Mouse (Mus musculus) cerebellum, postnatal 14 days (tissue): Measurements from ENCODE around the gene Rnaseh2b.

Experiments used
- DNase-seq, 2 experiments: peaks; one replicate each; pipeline ENCODE4 v3.0.0; 2021; ENCODE audit warnings: mixed read lengths in 2 of 2

Gene Rnaseh2b

DNA sequence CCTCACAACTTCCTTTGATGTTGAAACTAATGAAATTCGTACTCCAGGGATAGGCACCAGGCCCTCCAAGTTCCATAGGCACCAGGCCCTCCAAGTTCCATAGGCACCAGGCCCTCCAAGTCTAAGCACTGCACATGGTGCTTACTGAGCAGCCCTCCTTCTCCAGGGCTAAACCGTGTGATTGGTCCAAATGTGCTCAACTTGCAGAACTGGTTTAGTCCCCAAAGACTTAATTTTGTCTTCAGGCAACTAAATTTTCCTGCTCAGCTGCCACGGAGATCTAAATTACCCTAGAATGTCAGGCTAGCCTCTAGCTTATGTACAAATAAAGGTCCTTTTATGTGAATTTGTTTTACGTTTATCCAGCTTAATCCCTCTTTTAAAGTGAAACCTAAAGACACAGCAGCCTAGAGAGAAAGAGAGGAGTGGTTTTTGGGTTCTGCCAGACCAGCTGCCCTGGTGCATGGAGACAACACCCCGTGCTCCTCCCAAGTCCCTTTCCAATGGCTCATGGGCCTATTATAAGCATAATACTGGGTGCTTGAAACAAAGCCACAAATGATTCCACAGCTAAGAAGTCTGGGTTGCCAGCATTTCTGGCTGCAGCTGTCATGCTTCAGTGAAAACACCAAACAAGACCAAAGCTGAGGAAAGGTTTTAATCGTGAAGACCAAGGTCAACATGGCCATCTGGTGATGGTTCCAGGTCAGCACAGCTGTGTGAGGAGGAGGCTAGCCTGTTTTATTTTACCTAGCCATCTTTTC, 30.4 kb downstream of the Rnaseh2b start:
- no peak for DNase-seq

DNA sequence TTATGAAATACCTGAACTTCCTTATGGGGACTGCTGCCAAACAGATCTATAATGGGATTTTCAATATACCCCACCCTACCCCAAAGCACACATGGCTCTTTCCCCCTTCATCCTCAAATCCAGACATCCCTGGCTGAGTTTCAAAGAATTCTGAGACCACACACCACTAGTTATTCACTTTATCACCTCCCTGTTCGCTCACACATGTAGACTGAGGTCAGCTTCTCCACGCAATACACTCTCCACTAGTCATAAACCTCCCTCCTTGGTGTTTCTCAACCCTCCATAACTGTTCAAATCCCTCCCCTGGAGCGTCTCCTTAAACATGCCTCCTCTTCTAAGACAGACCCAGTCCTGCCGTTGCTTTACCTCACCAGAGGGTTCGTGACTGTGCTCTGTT, 31.1 kb downstream of the Rnaseh2b start:
- DNase-seq: no peak

DNA sequence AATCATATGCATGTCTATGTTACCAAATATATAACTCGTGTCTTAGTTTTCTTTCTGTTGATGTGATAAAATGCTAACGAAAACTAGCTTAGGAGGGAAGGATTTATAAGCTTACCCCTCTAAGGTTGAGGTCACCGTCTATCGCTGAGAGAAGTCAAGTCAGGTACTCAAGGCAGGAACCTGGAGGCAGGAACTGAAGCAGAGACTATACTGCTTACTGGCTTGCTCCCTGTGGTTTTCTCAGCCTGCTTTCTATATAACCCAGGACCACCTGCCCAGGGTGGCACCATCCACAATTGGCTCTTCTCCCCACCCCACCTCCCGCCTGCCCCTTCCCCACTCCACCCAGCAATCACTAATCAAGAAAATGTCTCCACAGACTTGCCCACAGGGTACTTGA, 32.6 kb downstream of the Rnaseh2b start:
- no peak for DNase-seq

DNA sequence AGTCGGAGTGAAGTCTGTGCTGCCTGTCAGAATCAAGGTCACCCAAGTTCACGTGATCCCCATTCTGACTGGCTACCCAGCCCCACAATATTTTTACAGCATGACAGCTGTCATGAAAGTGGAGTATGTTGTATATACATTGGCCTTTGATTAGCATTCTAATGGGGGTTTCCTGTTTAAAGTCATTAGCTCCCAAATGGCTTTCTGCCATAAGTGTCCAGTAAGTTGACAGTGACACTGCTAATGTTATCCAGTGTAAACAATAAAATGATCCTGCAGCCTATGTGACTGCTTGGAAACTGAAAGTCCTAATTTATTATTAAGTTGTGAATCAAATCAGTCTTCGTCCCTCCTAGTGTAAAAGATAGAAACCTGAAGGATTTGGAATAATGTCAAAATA, 33.6 kb downstream of the Rnaseh2b start:
- no peak for DNase-seq

DNA sequence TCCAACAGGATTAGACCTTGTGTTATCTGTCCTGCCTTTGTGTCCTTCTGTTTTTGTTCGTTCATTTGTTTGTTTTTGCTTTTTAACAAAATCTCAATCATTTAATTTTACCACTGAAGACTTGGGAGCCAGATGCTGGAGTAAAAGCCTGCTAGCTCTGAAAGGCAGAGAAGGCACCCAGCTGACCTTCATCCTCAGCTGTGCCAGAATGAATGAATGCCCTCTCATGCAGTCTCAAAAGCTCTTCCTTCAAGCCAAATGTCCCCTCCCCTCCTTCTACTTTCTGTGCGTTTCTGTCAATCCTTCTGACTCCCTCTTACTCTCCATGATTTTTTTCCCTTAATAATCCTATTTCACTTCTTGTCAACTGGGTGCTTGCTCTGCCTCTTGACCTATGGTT, 34.8 kb downstream of the Rnaseh2b start:
- no peak for DNase-seq

DNA sequence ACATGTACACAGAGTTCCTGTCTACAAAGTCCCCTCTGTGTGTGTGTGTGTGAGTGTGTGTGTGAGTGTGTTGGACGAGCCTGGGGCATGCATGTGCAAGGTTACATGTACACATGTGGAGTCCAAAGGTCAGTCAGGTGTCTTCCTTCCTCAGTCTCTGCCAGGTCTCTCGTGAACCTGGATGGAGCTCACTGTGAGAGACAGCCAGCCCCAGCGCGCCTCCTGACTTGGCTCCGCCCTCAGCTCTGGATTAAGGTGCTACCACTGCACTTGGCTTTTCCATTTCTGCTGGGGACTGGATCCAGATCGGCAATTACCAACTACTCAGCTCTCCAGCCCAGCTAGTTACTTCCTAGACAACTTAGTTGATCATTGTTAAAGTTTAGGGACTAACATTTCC, 36.2 kb downstream of the Rnaseh2b start:
- DNase-seq: no peak

DNA sequence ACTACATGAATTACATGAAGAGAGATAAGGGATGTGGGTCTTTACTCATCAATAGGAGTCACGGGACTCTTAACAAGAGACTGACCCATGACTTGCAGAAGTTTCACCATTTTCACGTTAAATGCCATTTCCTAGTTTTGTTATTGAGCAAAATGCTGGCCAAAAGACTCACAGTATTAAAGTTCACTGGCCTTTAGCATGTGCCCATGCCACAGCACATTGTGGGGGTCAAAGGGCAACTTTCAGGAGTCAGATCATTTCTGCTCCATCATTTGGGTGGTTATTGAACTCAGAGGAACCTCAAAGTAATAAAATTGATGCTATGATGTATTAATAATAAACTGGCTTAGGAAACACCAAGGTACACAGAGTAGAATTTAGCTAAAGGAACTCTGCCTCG, 37.2 kb downstream of the Rnaseh2b start:
- no peak for DNase-seq

DNA sequence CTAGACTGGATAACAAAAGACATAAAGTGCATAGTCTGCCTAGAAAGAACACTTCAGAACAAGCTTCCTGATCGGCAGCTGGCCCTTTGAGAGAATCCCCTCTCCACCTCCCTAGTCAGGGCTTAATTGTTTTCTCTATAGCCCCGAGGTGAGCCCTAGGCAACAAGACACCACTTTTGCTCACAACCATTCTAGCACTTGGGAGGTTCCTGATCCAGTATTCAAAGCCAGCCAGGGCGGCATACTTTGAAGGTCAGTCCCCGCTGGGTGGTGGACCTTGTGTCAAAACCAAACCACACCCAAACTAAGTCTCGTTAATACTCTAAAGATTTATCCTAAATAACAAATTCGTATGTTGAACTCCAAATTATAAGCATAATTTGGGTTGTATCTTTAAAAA, 39.1 kb downstream of the Rnaseh2b start:
- DNase-seq: no peak

DNA sequence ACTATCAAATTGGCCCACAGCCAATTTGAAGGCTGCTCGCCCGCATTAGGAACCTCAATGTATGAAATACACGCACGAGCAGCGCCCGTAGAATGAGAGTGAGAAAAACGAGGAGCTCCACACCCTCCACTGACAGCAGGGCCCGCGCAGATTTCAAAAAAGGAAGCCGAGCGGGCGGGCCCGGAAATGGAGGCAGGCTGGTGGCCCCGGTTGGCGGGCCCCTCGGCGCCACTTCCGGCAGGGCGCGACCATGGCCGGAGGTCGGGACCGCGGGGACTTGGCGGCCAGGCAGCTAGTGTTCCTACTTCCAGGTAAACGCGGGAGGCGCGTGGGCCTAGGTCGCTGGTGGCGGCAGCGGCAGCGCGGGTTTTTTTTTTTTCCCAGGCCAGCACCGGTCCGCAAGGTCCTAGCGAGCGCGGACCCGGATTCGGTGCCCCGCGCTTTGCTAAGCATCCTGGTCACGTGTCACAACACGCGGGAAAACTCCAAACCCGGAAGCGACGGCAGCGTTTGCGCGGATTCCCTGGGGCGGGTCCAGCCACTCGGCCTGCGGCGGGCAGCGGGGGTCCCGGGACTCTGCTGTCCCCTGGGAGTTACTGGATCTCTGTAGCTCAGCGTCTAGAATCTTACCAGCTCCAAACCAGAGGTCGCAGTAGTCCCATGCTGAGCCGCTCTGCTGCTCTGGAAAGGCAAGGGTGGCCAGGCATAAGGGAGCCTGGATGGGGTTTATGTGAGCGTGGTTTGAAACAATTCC, 39.7 kb downstream of the Rnaseh2b start:
- DNase-seq: peak; percentile 90 to 92

DNA sequence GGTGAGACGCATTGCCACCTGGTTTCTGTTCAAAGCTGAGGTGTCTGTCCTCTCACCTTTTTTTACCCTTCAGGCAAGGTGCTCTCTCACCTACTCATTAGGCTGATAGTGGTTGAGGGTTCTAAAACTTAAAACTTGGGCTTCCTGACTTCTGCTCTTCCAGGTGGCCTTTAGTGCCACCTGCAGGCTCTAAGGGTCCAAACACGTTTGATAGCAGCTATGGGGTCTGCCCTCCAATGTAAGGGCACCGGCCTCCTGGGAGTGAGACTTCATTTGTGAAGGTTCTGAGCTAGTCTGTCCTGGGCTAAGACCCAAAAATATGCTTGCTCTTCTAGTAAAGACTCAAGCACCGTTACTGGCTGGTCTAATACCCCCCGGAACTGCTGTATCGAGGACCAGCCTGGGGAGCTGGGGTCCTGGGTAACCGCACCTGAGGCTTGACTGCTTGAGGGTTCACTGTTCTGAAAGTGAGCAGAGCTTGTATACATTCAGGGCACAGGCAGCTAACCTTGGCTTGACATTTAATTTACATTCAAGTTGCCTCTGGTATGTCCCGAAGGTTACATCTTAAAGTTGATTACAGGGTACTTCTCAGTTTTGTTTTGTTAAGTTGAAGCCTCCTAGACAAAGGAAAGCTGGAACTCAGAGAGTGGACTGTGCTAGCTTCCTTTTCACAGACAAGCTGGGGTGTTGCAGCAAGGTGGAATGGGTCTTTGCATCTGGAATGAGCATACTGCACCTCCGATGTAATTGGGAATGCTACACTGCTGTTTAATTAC, 41.7 kb downstream of the Rnaseh2b start:
- DNase-seq: no peak

DNA sequence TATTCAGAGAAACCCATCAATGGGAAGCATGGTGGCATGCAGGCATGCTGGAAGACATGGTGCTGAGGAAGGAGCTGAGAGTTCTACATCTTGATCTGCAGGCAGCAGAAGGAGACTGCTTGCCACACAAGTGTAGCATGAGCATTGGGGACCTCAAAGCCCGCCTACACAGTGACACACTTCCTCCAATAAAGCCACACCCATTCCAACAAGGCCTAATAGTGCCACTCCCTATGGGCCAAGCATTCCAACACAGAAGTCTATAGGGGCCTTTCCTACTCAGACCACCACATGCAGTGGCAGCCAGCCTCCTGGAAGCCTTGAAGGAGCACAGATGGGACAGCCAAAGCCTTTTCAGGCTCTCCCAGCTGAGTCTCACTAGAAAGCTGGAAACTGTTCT, 46.8 kb downstream of the Rnaseh2b start:
- DNase-seq: no peak

DNA sequence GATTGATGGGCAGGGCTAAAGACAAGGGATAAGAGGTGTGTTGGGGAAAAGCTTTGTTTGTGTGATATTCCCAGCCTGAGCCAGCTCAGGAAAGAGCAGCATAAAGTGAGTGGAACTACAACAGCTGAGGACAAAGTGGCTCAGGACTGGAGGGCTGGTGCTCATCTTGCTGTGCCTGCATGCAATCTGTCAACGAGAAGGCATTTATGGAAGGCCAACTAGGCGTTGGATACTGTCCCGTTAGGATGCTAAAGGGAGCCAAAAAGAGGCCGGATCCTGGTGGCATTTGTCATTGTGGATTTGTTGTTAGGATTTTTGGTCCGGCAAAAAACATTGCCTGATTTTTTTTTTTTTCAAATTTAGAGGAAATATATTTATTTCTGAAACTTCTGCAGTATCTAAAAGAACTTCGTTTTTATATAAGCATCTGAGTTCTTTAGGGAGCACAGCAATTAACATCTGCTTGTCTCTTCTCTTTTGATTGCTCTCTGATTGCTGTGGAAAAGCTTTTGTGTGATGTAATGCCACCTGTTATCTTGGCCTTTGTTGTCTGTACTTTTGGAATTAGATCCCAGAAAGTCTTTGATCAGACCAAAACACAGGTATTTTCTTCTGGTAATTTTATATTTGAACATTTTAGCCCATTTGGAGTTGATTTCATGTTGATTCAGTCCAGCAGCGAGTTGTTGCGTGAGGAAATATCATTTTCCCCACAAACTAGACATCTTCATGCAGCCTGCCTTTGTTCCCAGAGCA, 49.7 kb downstream of the Rnaseh2b start:
- DNase-seq: peak; percentile 60 to 63

DNA sequence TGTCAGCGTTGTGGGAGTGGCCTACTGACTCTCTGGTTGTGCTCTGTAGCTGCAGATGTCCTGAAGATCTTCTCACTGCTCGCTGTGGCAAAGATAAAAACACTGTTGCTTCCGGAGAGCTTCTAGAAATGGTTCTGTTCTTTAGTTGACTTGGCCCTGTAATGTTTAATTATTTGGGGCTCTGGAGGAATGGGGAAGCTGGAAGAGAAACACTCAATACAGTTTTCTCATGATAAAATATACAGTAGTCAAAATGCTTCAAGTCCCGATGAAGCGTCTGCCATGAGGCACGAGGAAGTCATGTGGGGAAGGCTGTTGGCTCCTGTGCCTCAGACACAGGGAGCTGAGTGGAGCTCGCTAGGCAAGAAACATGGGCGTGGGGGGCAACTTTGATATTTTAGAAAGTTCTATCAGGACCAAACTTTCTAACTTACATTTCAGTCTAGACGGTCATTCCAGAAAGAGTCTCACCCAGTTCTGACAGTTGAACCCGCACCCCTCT, 50.3 kb downstream of the Rnaseh2b start:
- no peak for DNase-seq

DNA sequence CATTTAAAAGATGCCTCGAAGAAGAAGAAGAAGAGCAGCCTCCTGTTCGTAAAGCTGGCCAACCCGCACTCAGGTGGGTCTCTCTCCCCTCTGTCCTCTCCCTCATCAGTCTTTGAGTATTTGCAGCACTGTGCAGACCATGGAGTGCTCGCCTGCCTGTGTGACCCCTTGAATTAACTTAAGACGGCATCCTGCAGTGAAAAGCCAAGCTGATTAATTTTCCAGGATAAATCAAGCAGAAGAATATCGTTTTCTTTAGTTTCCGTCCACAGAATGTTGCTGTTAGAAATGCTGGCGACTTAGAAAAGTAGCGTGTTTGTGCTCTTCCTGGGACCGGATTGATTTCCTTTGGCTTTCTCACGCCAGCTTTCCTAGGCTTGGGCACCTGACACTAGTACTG, 54.2 kb downstream of the Rnaseh2b start:
- no peak for DNase-seq

DNA sequence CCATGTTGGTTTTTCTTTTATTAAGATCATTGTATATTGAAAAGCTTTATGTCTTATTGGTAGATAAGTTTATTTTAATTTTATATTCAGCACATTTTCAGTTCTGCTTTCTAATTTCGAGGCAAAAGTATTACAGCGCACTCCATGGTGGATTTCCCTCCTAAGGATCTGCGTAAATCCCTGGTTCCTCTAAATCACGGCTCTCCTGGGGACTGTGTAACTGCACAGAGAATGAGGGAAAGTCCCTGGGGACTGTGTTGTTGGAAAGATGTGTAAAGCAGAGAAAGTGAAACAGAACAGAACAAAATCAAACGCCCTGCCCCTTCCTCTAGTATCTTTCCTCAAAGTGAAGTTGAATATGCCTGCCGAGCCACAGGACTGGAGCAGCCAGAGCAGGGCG, 54.7 kb downstream of the Rnaseh2b start:
- DNase-seq: no peak

DNA sequence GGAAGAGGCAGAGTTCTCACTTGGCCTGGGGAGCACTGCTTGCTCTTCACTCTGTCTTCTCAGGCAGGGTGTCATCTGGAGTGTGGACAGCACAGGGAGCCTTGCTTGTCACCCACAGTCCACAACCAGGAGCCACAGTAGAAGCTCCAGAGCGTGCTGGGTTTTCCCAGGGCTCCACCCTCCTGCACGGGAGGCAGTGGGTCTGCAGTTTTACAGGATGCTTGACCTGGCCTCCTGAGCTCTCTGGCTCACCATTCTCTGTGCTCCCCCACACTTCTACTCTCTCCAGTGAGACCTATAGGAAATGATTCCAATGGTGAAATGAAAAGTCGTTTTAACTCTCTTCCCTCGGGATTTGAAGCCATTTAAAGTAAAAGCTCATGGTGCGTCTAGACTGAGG, 57.4 kb downstream of the Rnaseh2b start:
- no peak for DNase-seq

DNA sequence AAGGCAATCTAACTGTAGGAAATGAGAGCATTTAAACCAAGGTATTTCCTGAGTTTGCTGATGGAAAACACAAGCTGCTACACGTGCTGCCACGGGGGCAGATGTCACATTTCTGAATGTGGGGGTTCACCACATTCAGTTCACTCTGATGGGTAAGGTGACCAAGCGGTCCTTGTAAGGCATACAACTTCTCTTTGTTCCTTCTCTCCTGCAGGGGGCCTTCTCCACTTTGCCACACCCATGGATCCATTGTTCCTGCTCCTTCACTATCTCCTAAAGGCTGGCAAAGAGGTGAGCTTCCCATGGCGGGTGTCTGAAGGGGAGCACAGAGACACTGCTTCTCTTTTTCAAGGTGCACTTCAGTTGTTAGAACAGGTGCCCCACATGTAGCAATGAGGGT, 57.8 kb downstream of the Rnaseh2b start:
- DNase-seq: no peak

DNA sequence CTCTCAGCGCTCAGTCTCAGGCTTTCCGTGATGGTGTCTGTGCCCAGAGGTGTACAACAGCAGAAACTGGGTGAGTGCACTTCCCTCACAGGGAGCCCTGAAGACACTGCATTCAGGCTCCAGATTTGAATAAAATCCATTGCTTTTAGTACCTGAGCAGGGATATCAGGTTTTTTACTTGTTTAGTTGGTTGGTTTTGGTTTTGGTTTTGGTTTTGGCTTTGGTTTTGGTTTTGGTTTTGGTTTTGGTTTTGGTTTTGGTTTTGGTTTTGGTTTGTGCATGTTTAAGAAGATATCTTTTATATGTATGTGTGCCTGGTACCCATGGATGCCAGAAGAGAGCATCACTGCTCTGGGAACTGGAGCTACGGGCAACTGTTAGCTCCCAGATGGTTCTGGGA, 58.5 kb downstream of the Rnaseh2b start:
- no peak for DNase-seq

DNA sequence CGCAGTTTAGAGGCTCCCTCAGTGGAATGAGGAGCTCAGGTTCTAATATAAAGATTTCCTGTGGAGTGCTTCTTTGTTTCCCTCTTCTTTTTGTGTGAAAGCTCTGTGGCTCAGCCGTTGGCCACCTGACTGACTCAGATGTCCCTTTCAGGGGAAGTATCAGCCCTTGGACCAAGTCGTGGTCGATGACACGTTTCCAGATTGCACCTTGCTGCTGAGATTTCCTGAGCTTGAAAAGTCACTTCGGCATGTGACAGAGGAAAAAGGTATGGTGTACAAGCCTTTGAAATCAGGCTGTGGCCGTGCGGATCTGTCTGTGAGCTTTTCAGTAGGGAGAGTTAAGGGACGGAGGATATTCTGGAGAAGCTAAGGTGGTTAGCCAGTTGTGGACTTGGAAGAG, 61.0 kb downstream of the Rnaseh2b start:
- DNase-seq: no peak

DNA sequence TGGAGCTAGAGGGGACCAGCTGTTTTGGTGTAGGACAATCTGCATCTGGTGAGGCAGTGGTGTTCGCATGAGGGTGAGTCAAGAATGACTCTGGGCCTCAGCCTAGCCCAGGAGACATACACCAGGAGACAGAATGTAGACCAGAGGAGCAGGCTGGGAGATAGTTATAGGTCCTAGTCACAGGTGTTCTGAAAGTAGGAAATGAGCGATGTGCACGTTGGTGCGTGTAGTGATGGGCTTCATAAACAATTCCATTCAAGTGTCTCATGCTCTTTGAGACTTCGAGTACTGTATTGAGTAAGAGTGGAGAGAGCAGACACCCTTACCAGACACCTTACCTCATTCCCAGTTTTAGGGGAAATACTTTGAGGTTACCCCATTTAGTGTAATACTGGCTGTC, 61.4 kb downstream of the Rnaseh2b start:
- DNase-seq: no peak

DNA sequence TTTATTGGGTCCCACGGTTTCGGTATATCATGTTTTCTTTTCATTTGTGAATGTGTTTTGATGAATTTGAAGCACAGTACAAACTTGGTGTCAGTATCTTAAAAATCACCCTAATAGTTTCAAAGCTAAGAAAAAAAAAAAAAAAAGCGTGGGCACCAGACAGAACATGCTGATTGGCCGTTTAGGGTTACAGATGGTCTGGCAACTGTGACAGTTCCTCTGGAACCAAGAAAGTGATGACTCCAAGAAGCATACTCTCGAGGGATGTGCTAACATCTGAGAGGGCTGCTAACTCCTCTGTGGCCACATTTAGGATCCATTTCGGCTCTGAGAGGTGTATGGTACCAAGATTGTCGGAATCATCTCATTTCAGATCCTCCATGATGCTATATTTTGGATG, 62.8 kb downstream of the Rnaseh2b start:
- DNase-seq: no peak

DNA sequence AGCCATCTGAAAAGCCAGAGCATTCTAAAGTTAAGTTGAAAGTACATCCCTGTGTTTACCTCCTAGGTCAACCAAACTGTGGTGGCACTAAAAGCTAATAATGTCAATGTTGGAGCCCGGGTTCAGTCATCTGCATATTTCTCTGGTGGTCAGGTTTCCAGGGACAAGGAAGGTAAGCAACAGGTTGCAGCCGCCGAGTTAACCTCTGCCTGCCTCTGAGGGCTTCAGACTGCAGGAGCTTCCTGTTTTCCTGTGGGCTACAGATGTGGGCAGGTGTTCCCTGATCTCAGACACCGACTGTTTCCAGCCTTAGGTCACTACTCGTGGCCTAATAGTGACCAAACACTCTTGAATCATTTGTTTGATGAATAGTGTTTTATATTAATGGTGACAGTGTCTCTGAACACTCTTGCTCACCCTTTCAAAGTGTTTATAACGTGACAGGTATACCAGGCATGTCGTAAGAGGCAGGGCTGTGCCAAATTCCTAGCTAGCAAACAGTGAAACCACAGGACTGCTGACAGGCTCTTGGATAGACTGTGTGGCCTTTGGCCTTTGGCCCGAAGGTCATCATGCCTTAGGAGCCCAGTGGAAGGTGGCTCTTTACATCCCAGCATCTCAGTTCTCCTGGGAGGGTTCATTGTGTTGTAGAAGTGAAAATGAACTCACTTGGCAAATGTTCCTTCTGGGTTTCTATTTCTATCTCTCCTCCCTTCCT, 69.0 kb downstream of the Rnaseh2b start:
- no peak for DNase-seq
